Mouse (Mus musculus): Measurements from ENCODE around the gene Fcrl5.

Fcrl5 gene

GRCm38 (mm10) chr3:87500088-87501055 is 64.8 kb downstream of the Fcrl5 start:
- DNase-seq (ENCODE audit: low spot score in 2 of 2): no peak

- DNase-seq (ENCODE audit: low spot score in 2 of 2): no peak
Measured at GRCm38 (mm10) chr3:87501151-87501550, 65.6 kb downstream of the Fcrl5 start.

GRCm38 (mm10) chr3:87502771-87503170 is 67.2 kb downstream of the Fcrl5 start:
- DNase-seq (ENCODE audit: low spot score in 2 of 2): no peak

GRCm38 (mm10) chr3:87504330-87504729 is 68.8 kb downstream of the Fcrl5 start:
- no peak for DNase-seq (ENCODE audit: low spot score in 2 of 2)

GRCm38 (mm10) chr3:87504749-87505425 is 69.3 kb downstream of the Fcrl5 start:
- no peak for DNase-seq (ENCODE audit: low spot score in 2 of 2)

GRCm38 (mm10) chr3:87506456-87507416 is 71.2 kb downstream of the Fcrl5 start:
- no peak for DNase-seq (ENCODE audit: low spot score in 2 of 2)

- peak; percentile 62 to 69 for DNase-seq (ENCODE audit: low spot score in 2 of 2)
Measured at GRCm38 (mm10) chr3:87508205-87508901, 72.8 kb downstream of the Fcrl5 start.

- DNase-seq (ENCODE audit: low spot score in 2 of 2): no peak
Measured at GRCm38 (mm10) chr3:87509061-87509460, 73.5 kb downstream of the Fcrl5 start.

- no peak for DNase-seq (ENCODE audit: low spot score in 2 of 2)
Measured at GRCm38 (mm10) chr3:87510832-87511231, 75.3 kb downstream of the Fcrl5 start.

- no peak for DNase-seq (ENCODE audit: low spot score in 2 of 2)
Measured at GRCm38 (mm10) chr3:87511971-87512765, 76.6 kb downstream of the Fcrl5 start.

GRCm38 (mm10) chr3:87515567-87516081 is 80.1 kb downstream of the Fcrl5 start:
- no peak for DNase-seq (ENCODE audit: low spot score in 2 of 2)

- DNase-seq (ENCODE audit: low spot score in 2 of 2): no peak
Measured at GRCm38 (mm10) chr3:87518425-87518824, 82.9 kb downstream of the Fcrl5 start.

- no peak for DNase-seq (ENCODE audit: low spot score in 2 of 2)
Measured at GRCm38 (mm10) chr3:87521126-87521525, 85.6 kb downstream of the Fcrl5 start.

- no peak for DNase-seq (ENCODE audit: low spot score in 2 of 2)
Measured at GRCm38 (mm10) chr3:87521833-87522232, 86.3 kb downstream of the Fcrl5 start.

GRCm38 (mm10) chr3:87523701-87524100 is 88.1 kb downstream of the Fcrl5 start:
- no peak for DNase-seq (ENCODE audit: low spot score in 2 of 2)

GRCm38 (mm10) chr3:87525043-87525836 is 89.7 kb downstream of the Fcrl5 start, which contains the start of gene Etv3:
Gene Etv3, plus strand, starts transcription at chr3:87525407.
- peak; percentile 84 to 89 for DNase-seq (ENCODE audit: low spot score in 2 of 2)

GRCm38 (mm10) chr3:87525837-87526570 is 90.4 kb downstream of the Fcrl5 start:
- DNase-seq (ENCODE audit: low spot score in 2 of 2): no peak

GRCm38 (mm10) chr3:87527139-87527538 is 91.6 kb downstream of the Fcrl5 start:
- DNase-seq (ENCODE audit: low spot score in 2 of 2): no peak

Measured in right cerebral cortex, postnatal 36 days (tissue).